Mouse (Mus musculus): ENCODE measurements around the gene Hs3st1. TPM values are rescaled to one million over a fixed set of nuclear protein-coding genes. Genes with fewer than 3 reads are reported as not detected.

The Hs3st1 gene
- polyA plus RNA-seq, 1 experiment from 2014 or later: 10.3 TPM

- Histone ChIP-seq H3K4me1 (ENCODE audit: control insufficient read depth, insufficient read depth, low read length) (peaks cover 14% of the 10 kb centered on the region), H3K36me3 (ENCODE audit: control insufficient read depth, insufficient read depth, low read length) (no peaks in the 10 kb centered on the region), H3K4me2 (ENCODE audit: low read depth, low read length) (peak overlapping the region; percentile 97), H3K9me3 (ENCODE audit: control insufficient read depth, low read length) (no peaks in the 10 kb centered on the region), H3K27ac (ENCODE audit: low read length) (no peak overlapping the region), H3K4me3 (ENCODE audit: low read length) (peak overlapping the region; percentile 79), H3K9ac (ENCODE audit: low read depth, low read length) (peak overlapping the region; percentile 78), H3K27me3 (replicated peaks; ENCODE audit: control insufficient read depth, insufficient read depth, low read length) (peaks cover 7% of the 10 kb centered on the region; the same call in 1 of the 2 replicates)
- peak; percentile 99 for ATAC-seq
- WGBS: under 1% methylated on average over 56 of the region's 56 CpGs
These were observed 111.1 kb downstream of the Hs3st1 start for GRCm38 (mm10) chr5:39643924-39644826.

- WGBS: 4% methylated on average over 22 of the region's 22 CpGs
- peak overlapping the region; percentile 78 for H3K9ac ChIP-seq (ENCODE audit: low read depth, low read length)
These were observed 111.9 kb downstream of the Hs3st1 start for GRCm38 (mm10) chr5:39643260-39643923.

GRCm38 (mm10) chr5:39642222-39642770 lies 113.0 kb downstream of the Hs3st1 start:
- H3K9me3 ChIP-seq (ENCODE audit: control insufficient read depth, low read length): no peaks in the 10 kb centered on the region
- H3K36me3 ChIP-seq (ENCODE audit: control insufficient read depth, insufficient read depth, low read length): no peaks in the 10 kb centered on the region
- H3K27ac ChIP-seq (ENCODE audit: low read length): no peak overlapping the region
- peaks cover 7% of the 10 kb centered on the region; the same call in 1 of the 2 replicates for H3K27me3 ChIP-seq (replicated peaks; ENCODE audit: control insufficient read depth, insufficient read depth, low read length)
- H3K4me1 ChIP-seq (ENCODE audit: control insufficient read depth, insufficient read depth, low read length): peaks cover 14% of the 10 kb centered on the region
- H3K9ac ChIP-seq (ENCODE audit: low read depth, low read length): no peak overlapping the region
- H3K4me3 ChIP-seq (ENCODE audit: low read length): no peak overlapping the region
- no peak overlapping the region for H3K4me2 ChIP-seq (ENCODE audit: low read depth, low read length)
- 74% methylated on average over 6 of the region's 6 CpGs for WGBS
- no peak for ATAC-seq

More at GRCm38 (mm10) chr5:39643260-39643923, 111.9 kb downstream of the Hs3st1 start:
- Histone ChIP-seq H3K4me3 (ENCODE audit: low read length) (peak overlapping the region; percentile 79), H3K9me3 (ENCODE audit: control insufficient read depth, low read length) (no peaks in the 10 kb centered on the region), H3K36me3 (ENCODE audit: control insufficient read depth, insufficient read depth, low read length) (no peaks in the 10 kb centered on the region), H3K27me3 (replicated peaks; ENCODE audit: control insufficient read depth, insufficient read depth, low read length) (peaks cover 7% of the 10 kb centered on the region; the same call in 1 of the 2 replicates), H3K4me1 (ENCODE audit: control insufficient read depth, insufficient read depth, low read length) (peaks cover 14% of the 10 kb centered on the region), H3K27ac (ENCODE audit: low read length) (no peak overlapping the region), H3K4me2 (ENCODE audit: low read depth, low read length) (peak overlapping the region; percentile 97)
- no peak for ATAC-seq

GRCm38 (mm10) chr5:39639438-39640177 lies 115.7 kb downstream of the Hs3st1 start:
- H3K27me3 ChIP-seq (replicated peaks; ENCODE audit: control insufficient read depth, insufficient read depth, low read length): no peaks in the 10 kb centered on the region
- 41% methylated on average over 10 of the region's 10 CpGs for WGBS
- H3K27ac ChIP-seq (ENCODE audit: low read length): no peak overlapping the region
- no peaks in the 10 kb centered on the region for H3K36me3 ChIP-seq (ENCODE audit: control insufficient read depth, insufficient read depth, low read length)
- peaks cover 13% of the 10 kb centered on the region for H3K4me1 ChIP-seq (ENCODE audit: control insufficient read depth, insufficient read depth, low read length)
- H3K9me3 ChIP-seq (ENCODE audit: control insufficient read depth, low read length): no peaks in the 10 kb centered on the region
- H3K4me3 ChIP-seq (ENCODE audit: low read length): no peak overlapping the region
- no peak overlapping the region for H3K4me2 ChIP-seq (ENCODE audit: low read depth, low read length)
- ATAC-seq: no peak
- no peak overlapping the region for H3K9ac ChIP-seq (ENCODE audit: low read depth, low read length)

- Histone ChIP-seq H3K27ac (ENCODE audit: low read length) (no peak overlapping the region), H3K4me2 (ENCODE audit: low read depth, low read length) (no peak overlapping the region), H3K36me3 (ENCODE audit: control insufficient read depth, insufficient read depth, low read length) (no peaks in the 10 kb centered on the region), H3K4me3 (ENCODE audit: low read length) (no peak overlapping the region), H3K4me1 (ENCODE audit: control insufficient read depth, insufficient read depth, low read length) (peaks cover 13% of the 10 kb centered on the region), H3K9me3 (ENCODE audit: control insufficient read depth, low read length) (no peaks in the 10 kb centered on the region), H3K27me3 (replicated peaks; ENCODE audit: control insufficient read depth, insufficient read depth, low read length) (no peaks in the 10 kb centered on the region), H3K9ac (ENCODE audit: low read depth, low read length) (no peak overlapping the region)
- no peak for ATAC-seq
- WGBS: 73% methylated on average over 5 of the region's 5 CpGs
These were observed 116.3 kb downstream of the Hs3st1 start for GRCm38 (mm10) chr5:39638926-39639325.

GRCm38 (mm10) chr5:39637874-39638273 lies 117.4 kb downstream of the Hs3st1 start:
- no peak overlapping the region for H3K27ac ChIP-seq (ENCODE audit: low read length)
- 59% methylated on average over 6 of the region's 6 CpGs for WGBS
- H3K4me1 ChIP-seq (ENCODE audit: control insufficient read depth, insufficient read depth, low read length): peaks cover 5% of the 10 kb centered on the region

GRCm38 (mm10) chr5:39636090-39636489 lies 119.2 kb downstream of the Hs3st1 start:
- Histone ChIP-seq H3K9ac (ENCODE audit: low read depth, low read length) (no peak overlapping the region), H3K4me1 (ENCODE audit: control insufficient read depth, insufficient read depth, low read length) (no peaks in the 10 kb centered on the region), H3K4me3 (ENCODE audit: low read length) (no peak overlapping the region), H3K36me3 (ENCODE audit: control insufficient read depth, insufficient read depth, low read length) (no peaks in the 10 kb centered on the region), H3K4me2 (ENCODE audit: low read depth, low read length) (no peak overlapping the region), H3K27me3 (replicated peaks; ENCODE audit: control insufficient read depth, insufficient read depth, low read length) (no peaks in the 10 kb centered on the region), H3K27ac (ENCODE audit: low read length) (no peak overlapping the region), H3K9me3 (ENCODE audit: control insufficient read depth, low read length) (no peaks in the 10 kb centered on the region)
- WGBS: 91% methylated on average over 3 of the region's 3 CpGs
- no peak for ATAC-seq

More at GRCm38 (mm10) chr5:39637874-39638273, 117.4 kb downstream of the Hs3st1 start:
- Histone ChIP-seq H3K36me3 (ENCODE audit: control insufficient read depth, insufficient read depth, low read length) (no peaks in the 10 kb centered on the region), H3K27me3 (replicated peaks; ENCODE audit: control insufficient read depth, insufficient read depth, low read length) (no peaks in the 10 kb centered on the region), H3K9me3 (ENCODE audit: control insufficient read depth, low read length) (no peaks in the 10 kb centered on the region), H3K4me2 (ENCODE audit: low read depth, low read length) (no peak overlapping the region), H3K9ac (ENCODE audit: low read depth, low read length) (no peak overlapping the region), H3K4me3 (ENCODE audit: low read length) (no peak overlapping the region)
- ATAC-seq: no peak

- Histone ChIP-seq H3K36me3 (ENCODE audit: control insufficient read depth, insufficient read depth, low read length) (no peaks in the 10 kb centered on the region), H3K4me1 (ENCODE audit: control insufficient read depth, insufficient read depth, low read length) (no peaks in the 10 kb centered on the region), H3K4me2 (ENCODE audit: low read depth, low read length) (no peak overlapping the region), H3K27ac (ENCODE audit: low read length) (no peak overlapping the region), H3K9ac (ENCODE audit: low read depth, low read length) (no peak overlapping the region), H3K27me3 (replicated peaks; ENCODE audit: control insufficient read depth, insufficient read depth, low read length) (no peaks in the 10 kb centered on the region), H3K4me3 (ENCODE audit: low read length) (no peak overlapping the region), H3K9me3 (ENCODE audit: control insufficient read depth, low read length) (no peaks in the 10 kb centered on the region)
- no peak for ATAC-seq
- WGBS: 84% methylated on average over 8 of the region's 8 CpGs
These were observed 120.8 kb downstream of the Hs3st1 start for GRCm38 (mm10) chr5:39634300-39635047.

Data from intestine, embryonic 16.5 days (tissue).